Mouse (Mus musculus) neural tube, embryonic 12.5 days (tissue): Measurements from ENCODE around the gene Tsg101. TPM values are rescaled to one million over a fixed set of nuclear protein-coding genes. Genes with fewer than 3 reads are reported as not detected.
"Not testable (repeated sequence)": the region's sequence is repeated elsewhere in the genome, so short reads cannot be mapped to it uniquely, and the experiment has no call there.

Experiments
- ATAC-seq: fragments of 200-750 bp; cut with Nextera tagmentation; 2 replicates; pipeline ENCODE4 v1.8.0; 2017; ENCODE audit warnings: low read depth, mild to moderate bottlenecking, moderate TSS enrichment, moderate library complexity; ENCODE audit not compliant: low FRiP score
- H3K27ac ChIP-seq: fragments of 300-500 bp; sonication (generic); 2 replicates; pipeline ENCODE4 v1.5.1; 2016
- H3K27me3 ChIP-seq: fragments of 300-500 bp; sonication (generic); replicated peaks from 2 replicates; pipeline ENCODE4 v1.6.1; 2016; ENCODE audit warnings: mild to moderate bottlenecking
- H3K36me3 ChIP-seq: fragments of 300-500 bp; sonication (generic); 2 replicates; pipeline ENCODE4 v1.6.1; 2016; ENCODE audit warnings: mild to moderate bottlenecking
- H3K4me1 ChIP-seq: fragments of 300-500 bp; sonication (generic); 2 replicates; pipeline ENCODE4 v1.6.1; 2016
- H3K4me2 ChIP-seq: fragments of 300-500 bp; sonication (generic); replicated peaks from 2 replicates; pipeline ENCODE4 v1.6.1; 2016; ENCODE audit warnings: mild to moderate bottlenecking
- H3K4me3 ChIP-seq: fragments of 300-500 bp; sonication (generic); 2 replicates; pipeline ENCODE4 v1.5.1; 2016
- H3K9ac ChIP-seq: fragments of 300-500 bp; sonication (generic); 2 replicates; pipeline ENCODE4 v1.6.1; 2016; ENCODE audit warnings: mild to moderate bottlenecking
- H3K9me3 ChIP-seq: fragments of 300-500 bp; sonication (generic); 2 replicates; pipeline ENCODE4 v1.6.1; 2016; ENCODE audit warnings: mild to moderate bottlenecking
- WGBS: fragments of 180-500 bp; shearing (Covaris S2); methylation state at CpG from one replicate; pipeline ENCODE4 v1.1.7; 2016; 5-methylcytosine and 5-hydroxymethylcytosine counted together
- polyA plus RNA-seq: library from polyadenylated mRNA; unstranded; fragments of >200 nt; fragmentation: Nextera tagmentation; extraction: Ambion mirVana; gene quantifications from 2 replicates; pipeline ENCODE4 v1.2.1, GENCODE M21; 2016

Gene Tsg101
- polyA plus RNA-seq, 1 experiment from 2014 or later = 348 TPM

DNA sequence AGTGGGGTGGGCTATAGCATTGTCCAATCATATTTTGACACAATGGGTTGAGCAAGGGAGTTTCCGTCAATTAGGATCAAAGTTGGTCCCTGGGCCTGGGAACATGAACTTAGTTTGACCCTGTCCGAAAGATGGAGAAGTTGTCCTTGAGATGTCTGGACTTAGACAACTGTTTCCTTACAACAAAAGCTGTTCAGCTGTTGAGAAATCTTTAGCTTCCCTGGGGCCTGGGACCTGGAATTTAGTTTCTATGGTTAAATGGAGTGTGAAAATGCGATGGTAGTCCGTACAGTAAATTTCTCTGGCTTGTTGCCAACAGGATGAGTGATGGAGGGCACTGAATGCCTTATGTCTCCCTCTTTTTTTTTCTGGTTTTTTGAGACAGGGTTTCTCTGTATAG is 2.3 kb upstream of the Tsg101 start:
- Histone ChIP-seq H3K27ac (no peak overlapping the region), H3K9ac (no peak overlapping the region)

GRCm38 (mm10) chr7:46918678-46919371 is 944 bp downstream of the Tsg101 start:
- H3K4me2 ChIP-seq = peak overlapping the region; percentile 69
- no peak for ATAC-seq
- H3K27ac ChIP-seq = no peak overlapping the region

More for the DNA sequence above, 2.3 kb upstream of the Tsg101 start:
- H3K4me2 ChIP-seq = no peak overlapping the region
- no peaks in the 10 kb centered on the region for H3K9me3 ChIP-seq
- 64% methylated on average over 4 of the region's 4 CpGs for WGBS
- no peaks in the 10 kb centered on the region for H3K27me3 ChIP-seq
- peaks cover 16% of the 10 kb centered on the region for H3K4me1 ChIP-seq
- H3K36me3 ChIP-seq = no peaks in the 10 kb centered on the region; the same call in none of the 2 replicates
- no peak overlapping the region for H3K4me3 ChIP-seq
- ATAC-seq = no peak

DNA sequence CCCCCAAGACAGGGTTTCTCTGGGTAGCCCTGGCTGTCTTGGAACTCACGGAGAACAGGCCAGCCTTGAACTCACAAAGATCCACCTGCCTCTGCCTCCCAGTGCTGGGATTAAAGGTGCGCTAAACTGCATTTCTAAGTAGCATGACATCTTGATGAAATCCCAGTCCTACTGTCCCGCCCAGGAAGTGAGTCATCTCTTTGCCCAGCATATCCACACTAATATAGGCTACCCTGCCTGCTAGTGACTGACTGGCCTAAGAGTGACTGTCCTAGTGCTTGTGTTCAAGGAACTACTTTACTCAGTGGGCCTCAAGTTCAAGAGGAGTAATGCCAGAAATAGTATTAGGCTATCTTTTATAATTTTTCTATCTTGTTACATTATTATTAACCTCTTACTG is 3.4 kb downstream of the Tsg101 start:
- 98% methylated on average over 3 of the region's 3 CpGs for WGBS
- no peak overlapping the region for H3K4me2 ChIP-seq
- ATAC-seq = no peak
- H3K9ac ChIP-seq = no peak overlapping the region
- no peak overlapping the region for H3K27ac ChIP-seq
- no peaks in the 10 kb centered on the region for H3K9me3 ChIP-seq
- peaks cover 23% of the 10 kb centered on the region for H3K36me3 ChIP-seq
- peaks cover 17% of the 10 kb centered on the region for H3K4me1 ChIP-seq
- H3K27me3 ChIP-seq = no peaks in the 10 kb centered on the region
- H3K4me3 ChIP-seq = no peak overlapping the region

More at GRCm38 (mm10) chr7:46918678-46919371, 944 bp downstream of the Tsg101 start:
- H3K4me3 ChIP-seq = peak overlapping the region; percentile 87
- H3K36me3 ChIP-seq = peaks cover 9% of the 10 kb centered on the region; the same call in 1 of the 2 replicates
- H3K27me3 ChIP-seq = no peaks in the 10 kb centered on the region
- H3K4me1 ChIP-seq = peaks cover 17% of the 10 kb centered on the region
- peak overlapping the region; percentile 94 for H3K9ac ChIP-seq
- no peaks in the 10 kb centered on the region for H3K9me3 ChIP-seq
- WGBS = 20% methylated on average over 13 of the region's 13 CpGs

DNA sequence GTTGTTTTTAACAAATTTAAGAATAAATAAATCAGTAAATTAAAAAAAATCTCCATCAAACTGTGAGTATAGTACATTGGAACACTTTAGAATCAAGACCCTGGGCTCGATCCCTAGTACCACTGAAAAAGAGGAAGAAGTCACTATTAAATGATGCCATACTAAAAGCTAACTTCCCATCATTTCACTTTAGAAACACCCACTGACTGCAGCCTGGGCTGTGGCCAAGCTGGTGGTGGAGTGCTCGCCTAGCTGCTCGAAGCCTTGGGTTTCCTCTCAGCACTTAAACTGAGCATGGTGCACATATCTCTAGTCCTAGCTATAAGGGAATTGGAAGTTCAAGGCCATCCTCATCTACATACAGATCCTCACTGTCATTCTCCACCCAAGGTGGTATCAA is 8.5 kb downstream of the Tsg101 start:
- Histone ChIP-seq H3K9me3 (no peaks in the 10 kb centered on the region), H3K4me3 (no peak overlapping the region), H3K36me3 (peaks cover 69% of the 10 kb centered on the region), H3K4me1 (no peaks in the 10 kb centered on the region; the same call in 1 of the 2 replicates), H3K4me2 (no peak overlapping the region), H3K27ac (no peak overlapping the region), H3K9ac (no peak overlapping the region), H3K27me3 (no peaks in the 10 kb centered on the region)
- 91% methylated on average over 3 of the region's 3 CpGs for WGBS
- no peak for ATAC-seq

DNA sequence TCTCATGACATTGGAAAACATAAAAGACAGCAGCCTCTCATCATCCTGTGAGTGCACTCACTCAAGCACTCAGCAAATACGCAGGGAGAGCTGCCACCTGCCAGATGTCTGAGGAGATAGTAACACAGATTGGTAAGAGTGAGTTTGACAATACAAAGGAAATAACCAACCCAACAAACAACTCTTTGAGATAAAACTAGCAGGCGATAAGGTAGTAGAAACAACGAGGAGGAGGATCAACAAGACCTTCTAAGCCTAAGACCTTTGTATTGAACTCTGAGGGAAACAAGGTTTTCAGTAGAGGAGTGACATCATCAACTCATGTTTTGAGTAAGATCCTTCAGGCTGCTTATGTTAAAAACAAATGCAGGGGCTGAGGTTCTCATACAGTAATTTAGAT is 20.4 kb downstream of the Tsg101 start:
- Histone ChIP-seq H3K9ac (no peak overlapping the region), H3K4me1 (no peaks in the 10 kb centered on the region), H3K36me3 (peaks cover 83% of the 10 kb centered on the region), H3K27ac (no peak overlapping the region), H3K9me3 (no peaks in the 10 kb centered on the region), H3K4me3 (no peak overlapping the region), H3K4me2 (no peak overlapping the region), H3K27me3 (no peaks in the 10 kb centered on the region)
- 95% methylated on average over 3 of the region's 3 CpGs for WGBS
- ATAC-seq = no peak

DNA sequence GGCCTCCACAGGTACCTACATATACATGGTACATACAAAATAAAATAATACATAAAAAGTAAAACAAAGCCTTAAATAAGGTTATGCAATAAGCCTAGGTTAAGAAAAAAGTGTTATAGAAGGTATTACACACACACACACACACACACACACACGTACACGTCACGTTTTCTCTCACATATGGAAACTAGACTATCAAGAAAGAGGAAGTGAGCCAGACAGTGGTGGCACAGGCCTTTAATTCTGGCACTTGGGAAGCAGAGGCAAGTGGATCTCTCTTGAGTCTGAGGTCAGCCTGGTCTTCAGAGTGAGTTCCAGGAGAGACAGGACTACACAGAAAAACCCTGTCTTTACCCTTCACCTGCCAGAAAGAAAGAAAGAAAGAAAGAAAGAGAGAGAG is 24.3 kb downstream of the Tsg101 start:
- H3K27me3 ChIP-seq = no peaks in the 10 kb centered on the region
- no peak for ATAC-seq
- H3K4me2 ChIP-seq = no peak overlapping the region
- WGBS = 95% methylated on average over 3 of the region's 3 CpGs
- no peak overlapping the region for H3K4me3 ChIP-seq
- no peak overlapping the region for H3K27ac ChIP-seq
- H3K36me3 ChIP-seq = peaks cover 84% of the 10 kb centered on the region
- no peaks in the 10 kb centered on the region for H3K9me3 ChIP-seq
- H3K9ac ChIP-seq = no peak overlapping the region
- H3K4me1 ChIP-seq = no peaks in the 10 kb centered on the region

GRCm38 (mm10) chr7:46883304-46883703 is 36.5 kb downstream of the Tsg101 start:
- Histone ChIP-seq H3K4me3 (no peak overlapping the region), H3K9me3 (no peaks in the 10 kb centered on the region), H3K27me3 (no peaks in the 10 kb centered on the region), H3K4me1 (no peaks in the 10 kb centered on the region), H3K27ac (no peak overlapping the region), H3K36me3 (peaks cover 45% of the 10 kb centered on the region), H3K4me2 (no peak overlapping the region), H3K9ac (no peak overlapping the region)
- ATAC-seq = no peak
- WGBS = 88% methylated on average over 3 of the region's 3 CpGs

DNA sequence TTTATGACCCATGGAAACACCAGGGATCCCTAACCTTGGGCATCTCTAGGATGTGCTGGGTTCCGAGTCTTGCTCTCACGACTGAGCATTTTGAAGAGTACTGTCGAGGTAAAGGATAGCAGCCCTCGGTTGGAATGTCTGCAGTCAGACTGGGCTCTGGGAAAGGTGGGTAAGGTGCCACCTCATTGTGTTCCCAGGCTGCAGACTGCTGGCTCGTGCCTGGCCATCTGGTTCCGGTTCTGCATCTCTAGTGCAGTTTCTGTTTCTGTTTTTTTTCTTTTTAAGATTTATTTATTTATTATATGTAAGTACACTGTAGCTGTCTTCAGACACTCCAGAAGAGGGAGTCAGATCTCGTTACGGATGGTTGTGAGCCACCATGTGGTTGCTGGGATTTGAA is 37.8 kb downstream of the Tsg101 start:
- peaks cover 31% of the 10 kb centered on the region for H3K36me3 ChIP-seq
- H3K27me3 ChIP-seq, ATAC-seq, H3K9me3 ChIP-seq, H3K4me1 ChIP-seq, H3K4me3 ChIP-seq, H3K4me2 ChIP-seq, H3K9ac ChIP-seq, H3K27ac ChIP-seq: not testable (repeated sequence)
- WGBS = 90% methylated on average over 8 of the region's 8 CpGs

GRCm38 (mm10) chr7:46880992-46881391 is 38.8 kb downstream of the Tsg101 start:
- Histone ChIP-seq H3K4me1 (no peaks in the 10 kb centered on the region), H3K4me2 (no peak overlapping the region), H3K9me3 (no peaks in the 10 kb centered on the region), H3K36me3 (peaks cover 21% of the 10 kb centered on the region), H3K9ac (no peak overlapping the region), H3K27ac (no peak overlapping the region), H3K4me3 (no peak overlapping the region), H3K27me3 (no peaks in the 10 kb centered on the region)
- 93% methylated on average over 2 of the region's 2 CpGs for WGBS
- ATAC-seq = no peak

DNA sequence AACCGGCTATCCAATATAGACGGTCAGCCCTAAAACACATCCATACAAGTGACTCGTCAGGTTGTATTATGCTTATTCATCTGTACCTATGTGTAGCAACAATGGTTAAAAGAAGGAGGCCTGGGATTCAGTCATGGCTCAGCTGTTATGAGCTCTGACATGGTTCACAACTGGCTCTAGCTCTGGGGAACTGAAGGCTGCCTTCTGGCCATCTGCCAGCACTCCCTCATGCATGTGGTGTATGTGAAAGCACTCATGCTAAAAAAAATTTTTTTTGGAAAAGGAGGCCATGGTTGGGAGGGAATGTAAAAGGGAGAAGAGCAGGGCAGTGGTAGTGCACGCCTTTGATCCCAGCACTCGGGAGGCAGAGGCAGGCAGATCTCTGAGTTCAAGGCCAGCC is 39.9 kb downstream of the Tsg101 start:
- no peak overlapping the region for H3K4me2 ChIP-seq
- no peak for ATAC-seq
- 94% methylated on average over 5 of the region's 5 CpGs for WGBS
- H3K27ac ChIP-seq = no peak overlapping the region
- H3K36me3 ChIP-seq = peaks cover 11% of the 10 kb centered on the region
- H3K27me3 ChIP-seq = no peaks in the 10 kb centered on the region
- no peak overlapping the region for H3K9ac ChIP-seq
- no peaks in the 10 kb centered on the region for H3K4me1 ChIP-seq
- H3K9me3 ChIP-seq = no peaks in the 10 kb centered on the region
- H3K4me3 ChIP-seq = no peak overlapping the region

DNA sequence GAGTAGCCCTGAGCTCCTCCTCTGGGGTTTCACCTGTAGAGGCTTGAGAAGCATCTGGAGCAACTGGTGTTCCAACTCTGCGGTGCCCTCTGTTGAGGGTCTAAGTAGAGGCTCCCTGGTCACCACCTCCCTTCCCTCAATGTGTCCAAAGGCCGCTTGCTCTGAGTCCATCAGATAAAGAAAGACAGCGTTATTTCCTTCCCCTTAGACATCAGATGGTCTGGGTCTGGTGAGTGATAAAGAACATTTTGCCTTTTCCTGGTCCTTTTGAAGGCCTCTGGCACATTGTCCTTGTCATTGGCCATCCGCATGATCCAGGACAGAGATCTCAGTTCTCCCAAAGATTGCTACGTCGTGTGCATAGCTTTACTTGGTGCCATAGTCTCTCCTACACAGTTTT is 42.5 kb downstream of the Tsg101 start:
- Histone ChIP-seq H3K36me3 (no peaks in the 10 kb centered on the region), H3K9me3 (no peaks in the 10 kb centered on the region)
- 84% methylated on average over 6 of the region's 6 CpGs for WGBS

GRCm38 (mm10) chr7:46876841-46877240 is 42.9 kb downstream of the Tsg101 start:
- H3K4me1 ChIP-seq = no peaks in the 10 kb centered on the region
- no peak overlapping the region for H3K27ac ChIP-seq
- H3K9me3 ChIP-seq = no peaks in the 10 kb centered on the region
- H3K4me3 ChIP-seq = no peak overlapping the region
- H3K36me3 ChIP-seq = no peaks in the 10 kb centered on the region
- no peak overlapping the region for H3K9ac ChIP-seq
- H3K4me2 ChIP-seq = no peak overlapping the region
- WGBS = 70% methylated on average over 4 of the region's 4 CpGs
- ATAC-seq = no peak
- no peaks in the 10 kb centered on the region for H3K27me3 ChIP-seq

More for the DNA sequence above, 42.5 kb downstream of the Tsg101 start:
- no peak overlapping the region for H3K4me3 ChIP-seq
- H3K4me1 ChIP-seq = no peaks in the 10 kb centered on the region
- no peak overlapping the region for H3K9ac ChIP-seq
- no peak for ATAC-seq
- H3K27ac ChIP-seq = no peak overlapping the region
- H3K27me3 ChIP-seq = no peaks in the 10 kb centered on the region
- H3K4me2 ChIP-seq = no peak overlapping the region

DNA sequence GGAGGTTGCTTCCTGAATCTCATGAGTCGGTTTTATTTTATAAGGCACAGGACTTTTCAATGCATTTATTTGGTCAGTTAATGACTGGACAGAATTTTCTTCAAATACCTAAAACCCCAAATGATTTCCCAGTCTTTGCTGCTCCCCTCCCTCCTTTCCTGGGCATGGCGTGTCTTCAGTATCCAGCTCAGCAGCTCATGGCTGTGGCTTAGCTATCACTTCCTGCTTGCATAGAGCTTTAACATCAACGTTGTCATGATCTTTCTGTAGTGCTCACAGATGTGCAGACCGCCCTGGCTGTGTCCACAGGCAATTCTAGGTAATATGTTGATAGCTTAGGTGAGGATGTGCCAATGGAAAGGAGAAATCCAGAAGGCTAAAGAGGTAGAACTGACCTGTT is 47.8 kb downstream of the Tsg101 start:
- WGBS = 85% methylated on average over 4 of the region's 4 CpGs
- ATAC-seq = no peak
- H3K27me3 ChIP-seq = no peaks in the 10 kb centered on the region

More for the DNA sequence above, 47.8 kb downstream of the Tsg101 start:
- H3K9ac ChIP-seq = no peak overlapping the region
- no peak overlapping the region for H3K27ac ChIP-seq
- no peaks in the 10 kb centered on the region for H3K4me1 ChIP-seq
- H3K36me3 ChIP-seq = no peaks in the 10 kb centered on the region
- no peaks in the 10 kb centered on the region for H3K9me3 ChIP-seq
- no peak overlapping the region for H3K4me3 ChIP-seq
- H3K4me2 ChIP-seq = no peak overlapping the region
